8 mouse cellular contexts compared by ENCODE assay signal in the genomic region with DNA sequence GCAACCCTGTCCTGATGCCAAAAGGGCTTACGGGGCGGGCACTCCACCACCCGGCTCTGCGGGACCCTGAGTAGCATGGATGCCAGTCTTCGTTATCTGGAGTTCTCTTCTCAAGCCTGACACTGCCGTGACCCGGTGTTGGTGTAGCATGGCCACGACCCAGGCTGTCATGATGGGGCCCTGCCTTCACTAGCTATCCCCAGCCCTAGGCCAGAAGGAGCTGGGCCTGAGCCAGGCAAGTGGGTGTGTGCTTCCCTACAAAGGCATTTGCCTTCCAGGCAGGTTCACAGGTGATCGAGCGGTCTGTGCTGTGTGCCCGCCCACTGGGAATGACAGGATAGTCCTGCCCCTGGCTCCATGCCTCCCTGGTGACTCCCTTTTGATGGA. TPM values are rescaled to one million over a fixed set of nuclear protein-coding genes. Genes with fewer than 3 reads are reported as not detected.
DNase-seq lines count a peak whose midpoint lies in the region; ATAC-seq lines count a peak whose summit lies in the region.

No protein-coding gene starts in this region.

- peak overlapping the region; percentile 68 for H3K4me3 ChIP-seq in lung, embryonic 15.5 days

- H3K4me2 ChIP-seq in lung, embryonic 15.5 days, result peak overlapping the region; percentile 68

- H3K4me1 ChIP-seq in lung, embryonic 15.5 days, result peaks cover 58% of the 10 kb centered on the region

- peak overlapping the region; percentile 84 for H3K9ac ChIP-seq in lung, embryonic 15.5 days

- peak; percentile 1; the same call in 1 of the 2 replicates for ATAC-seq in lung, embryonic 15.5 days (ENCODE audit: borderline replicate concordance, extremely low read depth, low FRiP score, low TSS enrichment)
- no peak for ATAC-seq in erythroid progenitor cell, adult 5-6 weeks (replicated peaks; ENCODE audit: low FRiP score, poor library complexity, severe bottlenecking)

- under 1% methylated on average over 11 of the region's 11 CpGs for WGBS in lung, embryonic 15.5 days

- no peaks in the 10 kb centered on the region for H3K9me3 ChIP-seq in lung, embryonic 15.5 days

- H3K27me3 ChIP-seq in lung, embryonic 15.5 days, result no peaks in the 10 kb centered on the region

- DNase-seq in urinary bladder, postnatal 14 days (ENCODE audit: low spot score), result peak; percentile 73
- DNase-seq in urinary bladder, adult 2 months (ENCODE audit: low spot score), result no peak
- DNase-seq in cerebellum, postnatal 14 days, result peak; percentile 86 to 87
- peak; percentile 45 for DNase-seq in heart, adult 8-10 months (ENCODE audit: low spot score)
- peak; percentile 55 for DNase-seq in kidney, adult 9 months
- DNase-seq in ovary, postnatal 10 days (ENCODE audit: low spot score), result peak; percentile 43

- H3K36me3 ChIP-seq in lung, embryonic 15.5 days, result no peaks in the 10 kb centered on the region

- H3K27ac ChIP-seq in lung, embryonic 15.5 days, result peak overlapping the region; percentile 97

RNA-seq across cellular contexts. Expression of a gene that starts 0.6 kb away (rescaled TPM):
- 17.1 and 20.7 TPM in 2 replicates for polyA plus RNA-seq in urinary bladder, adult 2 months (2012; rRNA removed)
- total RNA-seq in heart, adult 8-10 months (2022), result 100 to 1,000 TPM; 188 to 246 (median 219) TPM
- 54.6 and 55.3 TPM in 2 replicates for polyA plus RNA-seq in lung, embryonic 15.5 days (2015; fragmentation: Nextera tagmentation; extraction: Ambion mirVana)
- not detected in 2 replicates for total RNA-seq in erythroid progenitor cell, adult 5-6 weeks (2015; ENCODE audit: low replicate concordance)
- total RNA-seq in erythroid progenitor cell, adult 5-6 weeks (2017; ENCODE audit: low replicate concordance), result 0.13 and 1.4 TPM in 2 replicates

RNA-seq across cellular contexts. Expression of a gene that starts 21.6 kb away (rescaled TPM):
- polyA plus RNA-seq in urinary bladder, adult 2 months (2012; rRNA removed), result 1.0 and 1.3 TPM in 2 replicates
- under 1 TPM; 0.08 to 0.17 (median 0.14) TPM for total RNA-seq in heart, adult 8-10 months (2022)
- polyA plus RNA-seq in lung, embryonic 15.5 days (2015; fragmentation: Nextera tagmentation; extraction: Ambion mirVana), result 0.31 and 0.34 TPM in 2 replicates
- not detected in 2 replicates for total RNA-seq in erythroid progenitor cell, adult 5-6 weeks (2015; ENCODE audit: low replicate concordance)
- total RNA-seq in erythroid progenitor cell, adult 5-6 weeks (2017; ENCODE audit: low replicate concordance), result not detected in 2 replicates

RNA-seq across cellular contexts. Expression of a gene that starts 36.0 kb away (rescaled TPM):
- polyA plus RNA-seq in urinary bladder, adult 2 months (2012; rRNA removed), result 18.0 and 18.9 TPM in 2 replicates
- 10 to 100 TPM; 22.4 to 26.2 (median 25.4) TPM for total RNA-seq in heart, adult 8-10 months (2022)
- polyA plus RNA-seq in lung, embryonic 15.5 days (2015; fragmentation: Nextera tagmentation; extraction: Ambion mirVana), result 25.5 and 27.3 TPM in 2 replicates
- 0.72 and 0.84 TPM in 2 replicates for total RNA-seq in erythroid progenitor cell, adult 5-6 weeks (2015; ENCODE audit: low replicate concordance)
- total RNA-seq in erythroid progenitor cell, adult 5-6 weeks (2017; ENCODE audit: low replicate concordance), result 1.8 and 2.7 TPM in 2 replicates

RNA-seq across cellular contexts. Expression of a gene that starts 44.8 kb away (rescaled TPM):
- polyA plus RNA-seq in urinary bladder, adult 2 months (2012; rRNA removed), result 4.9 TPM in 2 replicates
- 1 to 10 TPM in 3 of 4 experiments, under 1 TPM in 1; 0.54 to 2.2 (median 1.7) TPM for total RNA-seq in heart, adult 8-10 months (2022)
- polyA plus RNA-seq in lung, embryonic 15.5 days (2015; fragmentation: Nextera tagmentation; extraction: Ambion mirVana), result 1.7 and 3.0 TPM in 2 replicates
- total RNA-seq in erythroid progenitor cell, adult 5-6 weeks (2015; ENCODE audit: low replicate concordance), result 10.9 TPM in 1 of 2 replicates, not detected in the other
- 11.3 and 16.9 TPM in 2 replicates for total RNA-seq in erythroid progenitor cell, adult 5-6 weeks (2017; ENCODE audit: low replicate concordance)

Comparison
In these comparisons a context has a peak if more than half of its experiments do, and no peak if none do; other contexts are left out.
1. RNA of a gene that starts 0.6 kb away (total RNA-seq): 188 to 246 TPM in heart, adult 8-10 months; 0.13 to 1.4 TPM in erythroid progenitor cell, adult 5-6 weeks; every median in the first group is over 10 times any median in the second.
2. RNA of a gene that starts 36.0 kb away (total RNA-seq): 22.4 to 26.2 TPM in heart, adult 8-10 months; 0.72 to 2.7 TPM in erythroid progenitor cell, adult 5-6 weeks; every median in the first group is over 4 times any median in the second.